Mouse (Mus musculus) MEL (cell line): ENCODE measurements around the gene Rerg. TPM values are rescaled to one million over a fixed set of nuclear protein-coding genes. Genes with fewer than 3 reads are reported as not detected.

Source experiments
- DNase-seq: peaks from one replicate; pipeline ENCODE4 v3.0.0; 2011; ENCODE audit warnings: low read depth, low spot score
- H3K27ac ChIP-seq: 2 replicates; pipeline ENCODE4 v1.5.1; 2012; ENCODE audit warnings: low read depth, mild to moderate bottlenecking, control low read depth, low read length, moderate library complexity; ENCODE audit not compliant: control insufficient read depth
- H3K27me3 ChIP-seq, 2 experiments: fragments of 150-350 bp in 1 of 2; sonication (generic) in 1 of 2; 2 replicates each; pipeline ENCODE4 v1.6.1; 2012; ENCODE audit warnings: low read length in 2 of 2, mild to moderate bottlenecking in 2 of 2, improper control_type of control experiment in 1 of 2, moderate library complexity in 1 of 2; ENCODE audit not compliant: insufficient read depth in 2 of 2, control insufficient read depth in 1 of 2
- H3K36me3 ChIP-seq, 2 experiments: 2 replicates each; pipeline ENCODE4 v1.6.1; 2012 to 2014; ENCODE audit warnings: low read length in 2 of 2, improper control_type of control experiment in 1 of 2, inconsistent platforms in 1 of 2, mild to moderate bottlenecking in 1 of 2; ENCODE audit not compliant: insufficient read depth in 2 of 2, control insufficient read depth in 1 of 2
- H3K4me1 ChIP-seq, 2 experiments: fragments of 150-350 bp in 1 of 2; sonication (generic) in 1 of 2; 2 replicates each; pipeline ENCODE4 v1.6.1; 2012; ENCODE audit warnings: low read length in 2 of 2, improper control_type of control experiment in 1 of 2, mild to moderate bottlenecking in 1 of 2; ENCODE audit not compliant: insufficient read depth in 2 of 2, control insufficient read depth in 1 of 2
- H3K4me3 ChIP-seq, 2 experiments: fragments of 150-350 bp in 1 of 2; sonication (generic) in 1 of 2; 2 replicates each; pipeline ENCODE4 v1.5.1; 2012; ENCODE audit warnings: low read depth in 2 of 2, low read length in 2 of 2, mild to moderate bottlenecking in 2 of 2, moderate library complexity in 2 of 2, control low read depth in 1 of 2, improper control_type of control experiment in 1 of 2; ENCODE audit not compliant: control insufficient read depth in 1 of 2, insufficient read depth in 1 of 2
- H3K79me2 ChIP-seq: 2 replicates; pipeline ENCODE4 v1.6.1; 2012; ENCODE audit warnings: mild to moderate bottlenecking, low read length, moderate library complexity; ENCODE audit not compliant: control insufficient read depth, poor library complexity, insufficient read depth
- H3K9ac ChIP-seq: 2 replicates; pipeline ENCODE4 v1.6.1; 2012; ENCODE audit warnings: low read depth, mild to moderate bottlenecking, control low read depth, low read length, moderate library complexity; ENCODE audit not compliant: control insufficient read depth, poor library complexity, severe bottlenecking
- H3K9me3 ChIP-seq: fragments of 150-350 bp; sonication (generic); replicated peaks from 2 replicates; pipeline ENCODE4 v1.6.1; 2012; ENCODE audit warnings: mild to moderate bottlenecking, low read length, improper control_type of control experiment, moderate library complexity; ENCODE audit not compliant: insufficient read depth
- EP300 ChIP-seq, 2 experiments: IDR thresholded peaks; 2 replicates each; pipeline ENCODE4 v1.6.1; 2011; ENCODE audit warnings: improper control_type of control experiment in 2 of 2, low read length in 2 of 2, low read depth in 1 of 2, mild to moderate bottlenecking in 1 of 2
- GATA1 ChIP-seq: IDR thresholded peaks from 2 replicates; pipeline ENCODE4 v1.6.1; 2011; ENCODE audit warnings: low read depth, low read length, improper control_type of control experiment
- HCFC1 ChIP-seq: IDR thresholded peaks from 2 replicates; pipeline ENCODE4 v1.6.1; 2012; ENCODE audit warnings: low read depth, mild to moderate bottlenecking, inconsistent platforms, low read length, improper control_type of control experiment, moderate library complexity
- JUND ChIP-seq: IDR thresholded peaks from 2 replicates; pipeline ENCODE4 v1.6.1; 2011; ENCODE audit warnings: low read depth, mild to moderate bottlenecking, improper control_type of control experiment, low read length
- MAFK ChIP-seq: IDR thresholded peaks from 2 replicates; pipeline ENCODE4 v1.6.1; 2011; ENCODE audit warnings: low read depth, mild to moderate bottlenecking, low read length, improper control_type of control experiment, borderline replicate concordance
- MAX ChIP-seq: IDR thresholded peaks from 2 replicates; pipeline ENCODE4 v1.6.1; 2011; ENCODE audit warnings: low read length, improper control_type of control experiment
- MAZ ChIP-seq: IDR thresholded peaks from 2 replicates; pipeline ENCODE4 v1.6.1; 2012; ENCODE audit warnings: low read depth, mild to moderate bottlenecking, inconsistent platforms, low read length, improper control_type of control experiment
- MYC ChIP-seq: IDR thresholded peaks from 2 replicates; pipeline ENCODE4 v1.6.1; 2011; ENCODE audit warnings: low read depth, mild to moderate bottlenecking, low read length, improper control_type of control experiment, moderate library complexity
- NELFE ChIP-seq: IDR thresholded peaks from 2 replicates; pipeline ENCODE4 v1.6.1; 2011; ENCODE audit warnings: low read depth, low read length, improper control_type of control experiment
- POLR2AphosphoS2 ChIP-seq: IDR thresholded peaks from 2 replicates; pipeline ENCODE4 v1.6.1; 2011; ENCODE audit warnings: low read length, improper control_type of control experiment
- RCOR1 ChIP-seq: IDR thresholded peaks from 2 replicates; pipeline ENCODE4 v1.6.1; 2012; ENCODE audit warnings: low read depth, mild to moderate bottlenecking, inconsistent platforms, low read length, improper control_type of control experiment
- SIN3A ChIP-seq: IDR thresholded peaks from 2 replicates; pipeline ENCODE4 v1.6.1; 2012; ENCODE audit warnings: low read length, improper control_type of control experiment, inconsistent platforms
- TBP ChIP-seq: IDR thresholded peaks from 2 replicates; pipeline ENCODE4 v1.8.0; 2011; ENCODE audit warnings: low read depth, low read length, improper control_type of control experiment
- USF2 ChIP-seq, 2 experiments: IDR thresholded peaks; 2 replicates each; pipeline ENCODE4 v1.6.1; 2011 to 2012; ENCODE audit warnings: improper control_type of control experiment in 2 of 2, low read length in 2 of 2, borderline replicate concordance in 1 of 2, inconsistent platforms in 1 of 2, low read depth in 1 of 2, mild to moderate bottlenecking in 1 of 2; ENCODE audit not compliant: insufficient read depth in 1 of 2
- ZC3H11A ChIP-seq: IDR thresholded peaks from 2 replicates; pipeline ENCODE4 v1.6.1; 2012; ENCODE audit warnings: low read depth, mild to moderate bottlenecking, inconsistent platforms, low read length, improper control_type of control experiment
- ZKSCAN1 ChIP-seq: IDR thresholded peaks from 2 replicates; pipeline ENCODE4 v1.6.1; 2012; ENCODE audit warnings: low read depth, mild to moderate bottlenecking, inconsistent platforms, low read length, improper control_type of control experiment, moderate library complexity
- ZNF384 ChIP-seq: IDR thresholded peaks from 2 replicates; pipeline ENCODE4 v1.6.1; 2012; ENCODE audit warnings: low read depth, mild to moderate bottlenecking, inconsistent platforms, low read length, improper control_type of control experiment
- polyA plus RNA-seq, 2 experiments: library from polyadenylated mRNA; stranded (reverse) in 1 of 2; unstranded in 1 of 2; fragments of >175 nt in 1 of 2; fragments of >200 nt in 1 of 2; gene quantifications; 2 replicates each; pipeline versions ENCODE4 v1.2.1 to v1.2.4; 2012; ENCODE audit warnings: low replicate concordance in 2 of 2, low read depth in 1 of 2; ENCODE audit not compliant: insufficient read length in 2 of 2, insufficient read depth in 1 of 2, missing spikeins in 1 of 2
- total RNA-seq: library from RNA; depleted of rRNA; stranded (reverse); fragments of 300-350 nt; gene quantifications from 2 replicates; pipeline ENCODE4 v1.2.3, GENCODE M21; 2012

The Rerg gene
- total and polyA plus RNA-seq, 3 experiments, result not detected

DNA sequence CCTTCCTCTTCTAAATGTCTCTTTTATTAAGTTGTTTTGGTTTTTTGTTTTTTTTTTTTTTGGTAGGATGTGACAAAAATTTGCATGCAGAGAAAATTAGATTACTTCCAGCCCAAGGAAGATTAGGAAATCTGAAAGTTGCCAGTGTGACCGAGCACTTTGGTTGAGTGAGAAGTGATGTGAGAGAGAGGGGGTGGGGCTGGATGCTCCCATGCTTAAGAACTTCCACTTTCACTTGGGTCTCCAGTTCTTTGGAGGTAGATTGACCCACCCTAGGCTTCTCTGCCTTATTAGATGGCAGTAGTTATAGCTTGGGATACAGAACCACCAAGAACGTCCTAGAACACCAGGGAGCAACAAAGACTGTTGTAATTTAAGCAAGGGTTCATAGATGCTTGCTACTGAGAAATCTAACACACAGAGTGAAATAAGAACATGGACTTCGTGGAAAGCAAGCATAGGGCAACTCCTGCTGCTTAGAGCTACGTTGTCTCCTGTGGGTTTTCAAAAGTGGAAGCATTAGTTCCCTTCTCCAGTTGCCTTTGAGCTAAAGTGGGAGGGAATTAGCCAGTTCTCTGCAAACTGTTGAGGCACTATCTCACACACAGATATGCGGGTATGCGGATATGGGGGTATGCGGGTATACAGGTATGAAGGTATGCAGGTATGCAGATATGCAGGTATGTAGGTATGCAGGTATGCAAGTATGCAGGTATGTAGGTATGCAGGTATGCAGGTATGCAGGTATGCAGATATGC lies 152.9 kb downstream of the Rerg start:
- DNase-seq, result no peak
- Histone ChIP-seq H3K36me3 (no peaks in the 10 kb centered on the region), H3K4me3 (no peak overlapping the region), H3K9me3 (no peaks in the 10 kb centered on the region), H3K9ac (no peak overlapping the region), H3K27me3 (no peaks in the 10 kb centered on the region), H3K27ac (no peak overlapping the region), H3K79me2 (no peaks in the 10 kb centered on the region), H3K4me1 (no peaks in the 10 kb centered on the region)
- TF ChIP-seq POLR2AphosphoS2, result no peak
- no peak for TF ChIP-seq ZNF384
- no peak for TF ChIP-seq RCOR1
- TF ChIP-seq MAZ, result no peak
- TF ChIP-seq ZKSCAN1, result no peak
- no peak for TF ChIP-seq NELFE
- TF ChIP-seq SIN3A, result no peak
- no peak for TF ChIP-seq USF2 (IDR thresholded peaks at IDR 0.05; ENCODE audit: borderline replicate concordance in 1 of 2, insufficient read depth in 1 of 2, low read depth in 1 of 2, low read length in 2 of 2)
- no peak for TF ChIP-seq TBP
- TF ChIP-seq GATA1, result no peak
- TF ChIP-seq MAFK, result no peak
- no peak for TF ChIP-seq HCFC1
- TF ChIP-seq MYC, result no peak
- TF ChIP-seq JUND, result no peak

DNA sequence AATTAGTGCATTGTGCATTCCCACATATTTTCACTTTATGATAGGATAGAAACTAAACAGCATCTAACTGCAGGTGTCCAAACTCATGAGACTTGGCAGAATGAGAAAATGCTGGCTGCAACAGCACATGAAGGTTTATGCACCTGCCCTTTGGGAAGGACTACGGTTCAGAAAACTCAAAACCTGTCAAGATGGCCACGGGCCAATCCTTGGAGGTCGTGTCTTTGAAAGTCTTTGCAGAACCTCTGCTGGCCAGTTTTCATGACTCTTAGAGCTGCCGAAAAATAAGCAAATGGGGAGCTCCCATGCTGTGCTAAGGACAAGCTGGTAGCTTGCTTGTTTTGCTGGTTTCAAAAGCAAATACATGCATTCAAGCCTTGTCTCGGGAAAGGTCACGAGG lies 156.0 kb downstream of the Rerg start:
- Histone ChIP-seq H3K79me2 (no peaks in the 10 kb centered on the region), H3K27ac (no peak overlapping the region), H3K36me3 (no peaks in the 10 kb centered on the region), H3K27me3 (no peaks in the 10 kb centered on the region), H3K4me1 (no peaks in the 10 kb centered on the region), H3K9ac (no peak overlapping the region), H3K9me3 (no peaks in the 10 kb centered on the region), H3K4me3 (no peak overlapping the region)
- TF ChIP-seq HCFC1 (no peak), ZC3H11A (no peak), MAX (no peak), EP300 (IDR thresholded peaks at IDR 0.05; ENCODE audit: low read depth in 1 of 2, low read length in 2 of 2) (no peak)
- no peak for DNase-seq
